Mouse (Mus musculus): ENCODE data around the gene Aup1.

Gene Aup1

GRCm38 (mm10) chr6:83023008-83023407 lies 31.3 kb upstream of the Aup1 start:
- TF ChIP-seq GATA4 (IDR thresholded peaks at IDR 0.05; ENCODE audit: insufficient replicate concordance, low read length) = no peak

- TF ChIP-seq GATA4 (IDR thresholded peaks at IDR 0.05; ENCODE audit: insufficient replicate concordance, low read length) = no peak
These were observed 30.5 kb upstream of the Aup1 start for GRCm38 (mm10) chr6:83023786-83024185.

- TF ChIP-seq GATA4 (IDR thresholded peaks at IDR 0.05; ENCODE audit: insufficient replicate concordance, low read length) = no peak
These were observed 29.9 kb upstream of the Aup1 start for GRCm38 (mm10) chr6:83024421-83024820.

- no peak for TF ChIP-seq GATA4 (IDR thresholded peaks at IDR 0.05; ENCODE audit: insufficient replicate concordance, low read length)
These were observed 29.1 kb upstream of the Aup1 start for GRCm38 (mm10) chr6:83025221-83025620.

- no peak for TF ChIP-seq GATA4 (IDR thresholded peaks at IDR 0.05; ENCODE audit: insufficient replicate concordance, low read length)
These were observed 27.0 kb upstream of the Aup1 start for GRCm38 (mm10) chr6:83027293-83027692.

GRCm38 (mm10) chr6:83027706-83028105 lies 26.6 kb upstream of the Aup1 start:
- no peak for TF ChIP-seq GATA4 (IDR thresholded peaks at IDR 0.05; ENCODE audit: insufficient replicate concordance, low read length)

- TF ChIP-seq GATA4 (IDR thresholded peaks at IDR 0.05; ENCODE audit: insufficient replicate concordance, low read length) = no peak
These were observed 24.5 kb upstream of the Aup1 start for GRCm38 (mm10) chr6:83029777-83030176.

- TF ChIP-seq GATA4 (IDR thresholded peaks at IDR 0.05; ENCODE audit: insufficient replicate concordance, low read length) = no peak
These were observed 23.2 kb upstream of the Aup1 start for GRCm38 (mm10) chr6:83031111-83031510.

GRCm38 (mm10) chr6:83031921-83032590 lies 22.3 kb upstream of the Aup1 start:
- TF ChIP-seq GATA4 (IDR thresholded peaks at IDR 0.05; ENCODE audit: insufficient replicate concordance, low read length) = no peak

- no peak for TF ChIP-seq GATA4 (IDR thresholded peaks at IDR 0.05; ENCODE audit: insufficient replicate concordance, low read length)
These were observed 21.5 kb upstream of the Aup1 start for GRCm38 (mm10) chr6:83032769-83033191.

GRCm38 (mm10) chr6:83033249-83034185 lies 20.8 kb upstream of the Aup1 start, which contains the start of the genes Dok1 and Loxl3:
TSS of gene Dok1 (minus strand) at chr6:83033471.
TSS of gene Loxl3 (plus strand) at chr6:83034173.
- TF ChIP-seq GATA4 (IDR thresholded peaks at IDR 0.05; ENCODE audit: insufficient replicate concordance, low read length) = no peak

GRCm38 (mm10) chr6:83034463-83035055 lies 19.8 kb upstream of the Aup1 start:
- no peak for TF ChIP-seq GATA4 (IDR thresholded peaks at IDR 0.05; ENCODE audit: insufficient replicate concordance, low read length)

GRCm38 (mm10) chr6:83037188-83037587 lies 17.1 kb upstream of the Aup1 start:
- TF ChIP-seq GATA4 (IDR thresholded peaks at IDR 0.05; ENCODE audit: insufficient replicate concordance, low read length) = no peak

- TF ChIP-seq GATA4 (IDR thresholded peaks at IDR 0.05; ENCODE audit: insufficient replicate concordance, low read length) = no peak
These were observed 15.8 kb upstream of the Aup1 start for GRCm38 (mm10) chr6:83038496-83039012.

- no peak for TF ChIP-seq GATA4 (IDR thresholded peaks at IDR 0.05; ENCODE audit: insufficient replicate concordance, low read length)
These were observed 13.7 kb upstream of the Aup1 start for GRCm38 (mm10) chr6:83040601-83041000.

All from liver, adult (tissue).